Mouse (Mus musculus) cerebellum, adult 9-11 months (tissue): ENCODE measurements at regions not wholly inside any gene's neighbourhood (a gene's known extent, or its start where the extent isn't known, plus 50 kb on each side); places are given as distances from the start of the nearest gene placed in this dataset.
"Not testable (repeated sequence)": the region's sequence is repeated elsewhere in the genome, so short reads cannot be mapped to it uniquely, and the experiment has no call there.

Experiments
- DNase-seq: peaks from one replicate; pipeline ENCODE4 v3.0.0; 2022

DNA sequence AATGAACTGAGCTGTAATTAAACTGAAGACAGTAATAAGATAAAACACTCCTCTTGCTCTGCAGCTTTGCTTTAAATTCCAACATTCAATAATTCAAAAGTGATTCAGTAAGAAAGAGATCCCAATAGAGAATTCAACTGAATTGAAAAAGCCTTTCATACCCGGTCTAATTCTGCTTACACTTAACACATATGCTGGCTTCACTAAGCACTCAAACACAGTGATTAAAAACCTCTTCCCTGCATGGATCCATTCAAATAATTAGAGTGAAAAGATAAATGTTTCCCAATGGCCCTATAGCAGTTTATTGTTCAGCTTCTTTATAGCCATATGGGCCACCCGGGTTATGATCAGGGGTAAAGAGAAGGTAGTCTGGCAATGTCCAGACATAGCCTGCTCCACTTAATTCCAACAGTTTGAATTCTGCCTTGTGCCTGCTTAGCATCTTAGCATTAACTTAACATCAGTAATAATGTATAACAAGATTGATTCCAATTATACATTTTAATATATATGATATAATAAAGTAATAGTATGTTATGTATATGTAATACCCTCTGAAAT lies 659.9 kb upstream of the Kcnd2 start:
- no peak for DNase-seq

DNA sequence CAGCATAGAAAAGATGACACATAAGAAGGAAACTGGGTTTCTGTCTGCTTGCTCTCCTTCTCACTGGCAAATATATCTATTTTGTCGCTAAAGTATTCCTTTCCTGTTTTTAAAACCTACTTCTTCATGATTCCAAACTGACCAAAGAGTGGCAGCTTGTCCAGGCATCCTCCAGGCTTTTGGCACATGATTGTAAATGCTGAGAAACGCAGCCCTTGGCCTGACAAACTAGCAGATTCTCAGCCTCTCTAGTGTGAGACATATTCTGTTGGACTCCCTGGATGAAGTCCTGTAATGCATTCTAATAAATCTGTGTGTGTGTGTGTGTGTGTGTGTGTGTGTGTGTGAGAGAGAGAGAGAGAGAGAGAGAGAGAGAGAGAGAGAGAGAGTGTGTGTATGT lies 642.7 kb upstream of the Kcnd2 start:
- peak; percentile 22 for DNase-seq

DNA sequence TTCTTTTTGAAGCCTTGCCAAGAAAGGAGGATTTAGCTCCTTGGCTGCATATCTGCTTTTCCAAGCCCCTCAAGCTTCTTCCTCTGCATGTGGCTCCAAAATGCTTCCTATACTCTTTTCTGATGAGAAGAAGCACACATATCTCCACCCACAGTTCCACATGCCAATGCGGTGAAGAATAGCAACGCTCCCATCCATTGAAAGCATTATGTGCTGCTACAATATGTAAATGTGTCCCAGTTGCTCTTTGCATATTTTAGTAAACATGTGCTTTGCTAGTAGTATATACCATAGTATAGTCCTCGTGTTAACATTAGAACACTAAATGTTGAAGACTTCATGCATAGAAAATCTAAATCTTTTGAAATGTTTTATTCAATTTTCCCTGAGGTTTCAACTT lies 640.6 kb upstream of the Kcnd2 start:
- no peak for DNase-seq

DNA sequence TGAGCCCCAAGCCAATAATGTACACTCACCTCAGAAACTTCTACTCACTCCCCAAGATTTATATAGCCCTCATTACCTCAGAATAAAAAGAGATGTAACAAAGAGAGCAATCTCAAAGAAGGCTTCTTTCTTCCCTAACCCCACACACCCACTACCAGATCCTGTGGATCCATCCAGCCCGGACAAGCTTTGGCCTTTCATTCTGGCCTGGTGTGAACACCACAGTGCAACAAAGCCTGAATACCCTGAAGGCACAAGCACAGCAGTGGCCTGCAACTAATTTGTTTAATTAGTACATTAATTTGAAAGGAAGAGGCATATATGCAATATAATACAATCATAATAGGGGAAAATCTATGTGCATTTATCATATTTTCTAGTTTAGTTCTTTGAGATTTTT lies 616.5 kb upstream of the Kcnd2 start:
- DNase-seq = no peak

GRCm38 (mm10) chr6:20604170-20604569 lies 611.1 kb upstream of the Kcnd2 start:
- DNase-seq = peak; percentile 93

- DNase-seq = no peak
These were observed 594.8 kb upstream of the Kcnd2 start for GRCm38 (mm10) chr6:20620476-20620875.

- no peak for DNase-seq
These were observed 588.9 kb upstream of the Kcnd2 start for GRCm38 (mm10) chr6:20626382-20626781.

DNA sequence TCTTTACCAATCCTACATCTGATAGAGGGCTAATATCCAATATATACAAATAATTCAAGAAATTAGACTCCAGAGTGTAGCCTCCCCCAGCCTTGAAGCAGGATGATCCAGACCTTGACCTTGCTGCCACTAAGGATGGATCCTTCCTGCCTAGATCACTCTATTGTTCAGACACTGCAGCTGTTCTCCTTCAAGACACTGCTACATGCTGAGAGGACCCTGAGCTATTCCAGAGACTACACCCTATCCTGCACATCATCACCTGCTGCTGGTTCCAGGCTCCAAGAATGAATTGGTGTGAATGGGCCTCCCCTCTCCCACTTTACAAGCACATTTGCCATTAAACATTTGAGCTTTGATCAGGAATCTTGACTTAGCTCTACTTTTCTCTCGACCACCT lies 588.2 kb upstream of the Kcnd2 start:
- DNase-seq = no peak

- DNase-seq = peak; percentile 81
These were observed 575.0 kb upstream of the Kcnd2 start for GRCm38 (mm10) chr6:20640301-20640700.

DNA sequence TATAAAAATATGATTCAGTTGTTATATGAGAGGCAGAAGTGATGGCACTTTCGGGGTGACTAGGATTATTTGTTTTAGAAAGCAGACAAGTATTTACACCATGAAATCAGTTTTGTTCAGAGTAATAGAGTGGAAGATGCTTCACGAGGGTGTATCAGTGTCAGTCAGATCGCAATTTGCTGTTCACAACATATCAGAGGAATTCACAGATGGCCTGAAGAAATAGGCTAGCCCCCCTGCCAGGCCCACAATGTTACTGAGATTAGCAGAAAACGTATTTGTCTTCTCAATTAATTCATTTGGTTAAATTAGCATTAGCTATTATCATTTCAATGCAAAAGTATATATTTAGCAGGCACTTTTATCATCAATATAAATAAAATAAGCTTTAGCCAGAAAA lies 573.9 kb upstream of the Kcnd2 start:
- peak; percentile 86 for DNase-seq

DNA sequence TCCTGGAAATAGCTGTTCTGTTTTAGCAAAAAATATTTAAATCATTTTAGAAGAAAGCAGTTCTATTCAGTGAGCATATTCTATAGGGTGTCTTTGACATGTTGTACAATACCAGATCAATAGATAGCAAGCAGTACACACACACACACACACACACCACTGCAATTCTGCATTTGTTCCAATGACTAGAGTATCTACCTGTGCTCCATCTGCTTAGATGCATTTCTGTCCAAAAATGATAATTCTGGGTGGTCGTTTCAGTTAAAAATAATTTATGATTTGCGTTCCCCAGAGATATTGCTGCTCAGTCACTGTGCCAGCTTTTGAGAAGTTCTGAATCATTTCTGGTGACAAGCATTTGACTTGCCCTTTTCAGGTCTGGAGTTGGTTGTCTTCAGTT lies 573.5 kb upstream of the Kcnd2 start:
- peak; percentile 27 for DNase-seq

GRCm38 (mm10) chr6:20657042-20657441 lies 558.3 kb upstream of the Kcnd2 start:
- no peak for DNase-seq

DNA sequence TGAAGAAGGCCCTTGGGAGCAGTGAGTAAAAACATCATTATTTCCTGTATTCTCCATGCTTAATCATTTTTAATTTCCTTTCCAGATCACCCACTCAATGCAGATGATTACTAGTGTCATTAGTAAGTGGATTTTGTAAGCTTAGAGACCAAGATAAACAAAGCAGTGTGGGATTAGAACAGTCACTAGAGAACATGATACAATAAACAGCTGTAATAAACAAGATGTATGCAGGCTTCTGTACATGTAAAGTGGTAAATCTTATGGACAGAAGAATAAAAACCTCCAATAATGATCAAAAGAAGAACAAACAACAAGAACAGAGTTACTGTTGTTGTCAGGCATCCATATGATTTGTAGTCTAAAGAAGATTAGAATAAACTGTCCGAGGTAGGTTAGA lies 542.1 kb upstream of the Kcnd2 start:
- no peak for DNase-seq

DNA sequence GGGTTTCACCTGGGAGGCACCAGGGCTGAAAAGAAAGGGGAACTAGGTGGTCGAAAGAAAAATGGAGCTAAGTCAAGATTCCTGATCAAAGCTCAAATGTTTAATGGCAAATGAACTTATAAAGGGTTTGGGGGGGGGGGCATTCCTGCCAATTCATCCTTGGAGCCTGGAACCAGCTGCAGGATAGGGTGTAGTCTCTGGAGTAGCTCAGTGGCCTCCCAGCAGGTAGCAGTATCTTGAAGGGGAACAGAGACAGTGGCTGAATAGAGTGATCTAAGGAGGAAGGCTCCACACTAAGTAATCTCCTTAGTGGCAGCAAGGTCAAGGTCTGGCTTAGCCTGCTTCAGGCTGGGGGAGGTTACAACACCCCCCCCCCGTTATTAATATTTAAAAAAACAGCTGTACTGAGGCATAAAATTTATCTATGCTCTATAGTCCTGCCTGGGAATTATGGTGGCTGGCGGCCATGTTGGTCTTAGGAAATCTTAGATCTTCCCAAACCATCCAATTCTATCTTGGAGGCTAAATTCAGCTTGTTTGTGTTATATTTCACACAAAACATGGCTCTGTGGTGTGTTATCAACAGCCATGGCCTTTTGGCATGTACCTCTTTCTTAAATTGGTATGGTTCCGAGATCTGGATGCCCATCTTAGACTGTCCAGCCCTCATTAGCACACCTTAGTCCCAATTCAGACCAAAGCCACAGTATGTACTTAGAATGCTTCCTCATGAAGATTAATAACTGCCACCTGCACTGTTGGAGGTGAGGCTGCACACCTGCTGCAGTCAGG lies 528.7 kb upstream of the Kcnd2 start:
- not testable (repeated sequence) for DNase-seq

DNA sequence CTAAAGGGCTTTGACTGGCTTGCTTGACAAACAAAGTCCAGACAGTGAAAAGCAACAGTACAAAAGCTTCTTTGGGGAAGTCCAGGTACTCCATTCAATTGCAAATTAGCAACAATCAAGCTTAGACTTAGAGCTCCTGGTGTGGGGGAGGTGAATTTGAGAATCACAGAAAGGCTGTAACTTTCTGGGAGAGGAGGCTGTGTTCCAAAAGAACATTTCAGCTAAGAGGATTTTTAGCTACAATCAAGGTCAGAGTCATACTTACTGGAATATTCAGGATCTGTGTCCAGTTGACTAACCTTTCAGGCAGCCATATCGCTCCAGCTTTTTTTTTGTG lies 528.1 kb upstream of the Kcnd2 start:
- DNase-seq = not testable (repeated sequence)

DNA sequence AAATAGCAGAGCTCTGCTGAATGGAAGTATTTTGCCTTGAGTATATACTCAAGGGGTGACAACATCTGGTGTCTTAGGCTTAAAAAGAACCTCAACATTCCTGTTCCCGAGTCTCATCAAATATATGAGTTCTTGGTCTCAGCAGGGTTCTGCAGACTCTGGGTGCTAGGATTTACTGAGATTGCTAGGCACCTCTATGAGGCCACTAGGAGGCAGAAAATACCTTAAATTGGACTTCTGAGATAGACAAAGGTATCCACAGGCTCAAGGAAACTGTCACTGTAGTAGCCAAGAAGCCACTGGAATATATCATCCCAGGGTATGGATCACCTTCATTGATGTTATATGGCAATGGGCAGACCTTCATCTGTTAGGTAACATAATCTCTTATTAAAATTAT lies 489.4 kb upstream of the Kcnd2 start:
- no peak for DNase-seq

DNA sequence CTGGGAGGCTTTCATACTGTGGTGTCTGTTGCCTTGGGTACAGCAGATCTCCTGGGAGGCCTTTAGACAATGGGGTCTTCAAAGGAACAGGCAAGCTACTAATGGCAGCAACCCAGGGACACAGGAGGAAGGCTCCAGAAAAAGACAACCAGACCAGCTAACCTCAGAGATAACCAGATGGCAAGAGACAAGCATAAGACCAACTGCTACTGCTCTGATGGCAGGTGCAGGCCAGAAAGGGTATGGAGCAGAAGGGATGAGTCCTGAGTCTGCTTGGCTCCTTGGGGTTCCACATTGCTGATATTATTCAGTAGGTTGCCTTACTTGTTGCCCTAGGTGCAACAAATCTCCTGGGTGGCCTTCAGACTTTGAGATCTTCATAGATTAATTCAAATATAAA lies 476.2 kb upstream of the Kcnd2 start:
- peak; percentile 62 for DNase-seq

DNA sequence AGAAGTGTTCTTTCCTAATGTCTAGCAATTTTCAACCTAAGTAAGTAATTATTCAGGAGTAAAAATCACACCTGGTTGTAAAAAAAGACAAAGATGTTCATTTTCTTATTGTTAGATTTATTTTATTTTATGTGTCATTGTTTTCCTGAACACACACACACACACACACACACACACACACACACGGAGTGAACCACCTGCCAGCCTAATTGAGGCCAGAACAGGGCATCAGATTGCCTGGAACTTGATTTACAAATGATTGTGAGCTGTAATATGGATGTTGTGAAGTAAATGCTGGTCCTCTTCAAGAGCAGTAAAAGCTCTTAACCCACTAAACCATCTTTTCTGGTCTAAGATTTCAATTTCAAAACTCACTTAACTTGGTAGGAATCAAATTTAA lies 474.9 kb upstream of the Kcnd2 start:
- DNase-seq = peak; percentile 34

- no peak for DNase-seq
These were observed 474.1 kb upstream of the Kcnd2 start for GRCm38 (mm10) chr6:20741240-20741639.

DNA sequence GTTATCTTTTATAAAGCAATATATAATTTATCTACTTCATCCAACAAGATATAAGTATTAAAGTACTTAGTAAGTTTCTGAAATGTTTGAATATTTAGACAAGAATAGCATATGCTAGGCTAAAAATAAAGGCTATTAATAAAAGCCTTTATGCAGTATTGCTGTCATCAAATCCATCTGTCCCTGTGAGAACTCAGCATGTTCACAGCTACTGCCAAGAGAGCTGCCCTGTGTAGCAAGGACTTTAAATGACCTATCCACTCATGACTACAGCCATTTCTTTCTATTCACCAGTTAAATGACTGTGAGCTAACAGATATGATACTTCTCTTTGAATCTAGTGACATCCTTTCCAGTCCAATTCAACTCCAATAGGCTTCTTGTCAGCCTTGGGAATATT lies 458.1 kb upstream of the Kcnd2 start:
- peak; percentile 90 for DNase-seq

DNA sequence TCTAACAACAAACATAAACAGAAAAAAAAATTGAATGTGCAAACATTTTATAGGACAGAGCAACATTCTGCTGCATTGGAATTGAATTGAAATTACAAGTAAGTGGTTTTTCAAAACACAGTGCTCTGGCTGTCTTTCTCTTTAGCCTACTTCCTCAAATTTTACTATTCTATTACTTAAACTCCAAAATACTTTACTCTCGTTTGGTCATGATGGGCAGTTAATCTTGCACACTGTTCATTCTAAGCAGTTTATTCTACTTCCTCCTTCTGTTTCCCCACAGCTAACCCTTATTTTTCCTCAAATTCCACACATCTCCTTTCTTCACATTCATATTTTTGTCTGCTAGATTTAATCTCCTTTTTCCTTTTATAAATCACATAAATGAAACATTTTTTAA lies 454.0 kb upstream of the Kcnd2 start:
- DNase-seq = no peak

- no peak for DNase-seq
These were observed 439.4 kb upstream of the Kcnd2 start for GRCm38 (mm10) chr6:20775872-20776271.
